Mouse (Mus musculus) stomach, embryonic 16.5 days (tissue): ENCODE measurements at regions not wholly inside any gene's neighbourhood (a gene's known extent, or its start where the extent isn't known, plus 50 kb on each side); places are given as distances from the start of the nearest gene placed in this dataset.

Source experiments
- ATAC-seq: fragments of 200-750 bp; cut with Nextera tagmentation; 2 replicates; pipeline ENCODE4 v1.8.0; 2017; ENCODE audit warnings: moderate number of reproducible peaks, moderate TSS enrichment; ENCODE audit not compliant: insufficient read depth, low FRiP score
- H3K27ac ChIP-seq: fragments of 300-500 bp; sonication (generic); 2 replicates; pipeline ENCODE4 v1.5.1; 2014; ENCODE audit warnings: low read length
- H3K27me3 ChIP-seq: fragments of 300-500 bp; sonication (generic); 2 replicates; pipeline ENCODE4 v1.6.1; 2014; ENCODE audit warnings: low read length, control low read depth, mixed read lengths; ENCODE audit not compliant: control insufficient read depth, insufficient read depth
- H3K36me3 ChIP-seq: fragments of 300-500 bp; sonication (generic); 2 replicates; pipeline ENCODE4 v1.6.1; 2014; ENCODE audit warnings: low read length; ENCODE audit not compliant: control insufficient read depth, insufficient read depth
- H3K4me1 ChIP-seq: fragments of 300-500 bp; sonication (generic); 2 replicates; pipeline ENCODE4 v1.6.1; 2014; ENCODE audit warnings: low read length, control low read depth, mixed read lengths; ENCODE audit not compliant: control insufficient read depth, insufficient read depth
- H3K4me2 ChIP-seq: fragments of 300-500 bp; sonication (generic); 2 replicates; pipeline ENCODE4 v1.6.1; 2014; ENCODE audit warnings: low read depth, low read length, mixed read lengths
- H3K4me3 ChIP-seq: fragments of 300-500 bp; sonication (generic); replicated peaks from 2 replicates; pipeline ENCODE4 v1.5.1; 2014; ENCODE audit warnings: mild to moderate bottlenecking, low read length
- H3K9ac ChIP-seq: fragments of 300-500 bp; sonication (generic); 2 replicates; pipeline ENCODE4 v1.6.1; 2014; ENCODE audit warnings: low read length
- H3K9me3 ChIP-seq: fragments of 300-500 bp; sonication (generic); replicated peaks from 2 replicates; pipeline ENCODE4 v1.6.1; 2016; ENCODE audit warnings: low read length, control low read depth; ENCODE audit not compliant: control insufficient read depth
- WGBS: fragments of 180-500 bp; shearing (Covaris S2); extraction: QIAGEN DNeasy Blood & Tissue Kit; methylation state at CpG from one replicate; pipeline ENCODE4 v1.1.7; 2014; 5-methylcytosine and 5-hydroxymethylcytosine counted together

DNA sequence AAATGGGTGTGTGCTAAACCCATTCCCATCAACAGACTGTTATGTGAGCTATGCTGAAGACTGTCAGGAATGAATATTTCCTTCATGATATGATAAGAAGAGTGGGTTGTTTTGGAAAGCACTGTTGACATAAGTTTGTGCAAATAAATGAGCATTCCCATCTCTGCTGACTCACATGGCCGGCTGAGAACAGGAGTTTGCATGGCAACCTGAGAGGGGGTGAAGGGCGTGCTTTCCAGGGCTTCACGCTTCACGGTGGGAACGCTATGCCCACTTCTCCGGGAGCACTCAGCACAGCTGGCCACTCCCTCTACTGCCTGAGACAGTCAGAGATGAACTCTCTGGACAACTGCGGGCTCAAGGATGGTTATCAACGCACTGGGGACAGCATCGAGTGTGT, 348.9 kb upstream of the Slc24a5 start:
- no peaks in the 10 kb centered on the region for H3K36me3 ChIP-seq
- peaks cover 5% of the 10 kb centered on the region for H3K4me1 ChIP-seq
- no peak overlapping the region for H3K4me2 ChIP-seq
- H3K27ac ChIP-seq: no peak overlapping the region
- no peaks in the 10 kb centered on the region for H3K9me3 ChIP-seq
- 64% methylated on average over 9 of the region's 9 CpGs for WGBS
- H3K4me3 ChIP-seq: no peak overlapping the region
- ATAC-seq: no peak
- no peaks in the 10 kb centered on the region for H3K27me3 ChIP-seq
- H3K9ac ChIP-seq: no peak overlapping the region

DNA sequence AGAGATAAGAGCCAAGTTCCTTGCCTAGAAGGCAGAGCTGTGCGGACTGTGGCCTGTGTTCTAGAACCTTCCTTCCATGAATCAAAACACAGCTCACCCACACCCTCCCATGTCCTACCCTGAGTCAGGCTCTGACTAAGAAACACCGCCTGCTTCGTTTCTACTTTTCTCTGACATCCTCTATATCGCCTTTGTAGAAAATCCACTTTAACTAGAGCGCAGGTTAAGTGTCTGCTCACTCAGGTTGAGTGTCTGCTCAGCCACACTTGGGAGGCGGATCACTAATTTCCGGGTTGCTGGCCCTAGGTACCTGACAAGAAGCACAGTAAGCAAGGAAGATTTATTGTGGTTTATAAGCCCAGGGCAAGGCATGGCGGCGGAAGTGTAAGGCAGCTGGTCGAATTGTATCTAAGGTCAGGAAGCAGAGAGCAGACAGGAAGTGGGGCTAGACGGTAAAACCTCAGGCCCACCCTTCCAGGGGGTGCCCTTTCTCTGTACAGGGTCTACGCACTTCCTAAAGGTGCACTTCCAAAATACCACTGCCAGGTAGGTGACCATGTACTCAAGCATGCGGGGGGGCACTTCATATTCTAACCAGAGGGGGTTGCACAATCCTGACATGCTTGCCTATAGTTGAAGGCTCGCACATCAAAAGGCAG, 348.0 kb upstream of the Slc24a5 start:
- H3K4me2 ChIP-seq: no peak overlapping the region
- H3K27ac ChIP-seq: no peak overlapping the region
- no peaks in the 10 kb centered on the region for H3K9me3 ChIP-seq
- H3K36me3 ChIP-seq: no peaks in the 10 kb centered on the region
- H3K4me1 ChIP-seq: peaks cover 5% of the 10 kb centered on the region
- ATAC-seq: peak; percentile 47; the same call in 1 of the 2 replicates
- H3K9ac ChIP-seq: no peak overlapping the region
- 48% methylated on average over 14 of the region's 14 CpGs for WGBS
- no peaks in the 10 kb centered on the region for H3K27me3 ChIP-seq
- H3K4me3 ChIP-seq: no peak overlapping the region

DNA sequence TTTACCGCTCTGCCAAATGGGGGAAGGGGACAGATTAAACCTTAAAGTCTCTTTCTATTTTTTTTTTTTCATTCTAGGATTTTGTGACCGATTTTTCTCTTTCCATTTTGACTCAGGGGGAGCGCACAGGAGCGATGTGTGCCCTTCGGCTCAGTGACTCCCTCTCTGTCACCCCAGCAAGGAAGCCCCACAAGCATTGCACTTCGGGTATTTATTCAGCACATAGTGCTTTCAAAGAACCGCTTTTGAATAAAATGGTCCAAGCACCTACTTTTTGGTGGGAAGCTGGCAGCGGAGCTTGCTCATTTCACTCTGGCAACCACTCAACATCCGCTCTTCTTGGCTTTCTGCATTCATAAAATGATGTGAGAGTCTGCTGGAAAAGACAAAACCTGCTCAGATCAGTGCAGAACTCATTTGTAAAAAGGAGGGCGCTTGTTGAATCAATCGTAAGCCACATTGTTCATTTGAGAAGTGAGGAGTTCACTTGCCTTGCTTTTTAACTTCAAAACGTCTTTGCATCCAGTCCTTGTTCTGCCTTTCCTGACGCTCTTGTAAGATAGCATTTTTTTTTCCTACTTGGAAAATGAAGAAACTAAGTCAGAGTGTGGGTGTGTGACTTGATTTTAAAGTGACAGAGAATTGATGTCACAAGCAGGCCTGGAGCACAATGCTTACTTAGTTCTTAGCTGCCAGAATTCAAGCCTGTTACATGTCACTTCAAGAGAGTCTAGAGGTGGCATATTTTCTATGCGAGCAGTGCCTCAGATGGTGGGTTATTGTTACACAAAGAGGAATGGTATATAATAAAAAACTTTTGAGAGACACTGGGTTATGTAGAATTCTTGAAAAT, 347.1 kb upstream of the Slc24a5 start:
- no peak overlapping the region for H3K4me2 ChIP-seq
- H3K27ac ChIP-seq: no peak overlapping the region
- H3K36me3 ChIP-seq: no peaks in the 10 kb centered on the region
- H3K9ac ChIP-seq: no peak overlapping the region
- no peak for ATAC-seq
- H3K27me3 ChIP-seq: no peaks in the 10 kb centered on the region
- WGBS: 73% methylated on average over 14 of the region's 14 CpGs
- peaks cover 5% of the 10 kb centered on the region for H3K4me1 ChIP-seq
- H3K9me3 ChIP-seq: no peaks in the 10 kb centered on the region
- no peak overlapping the region for H3K4me3 ChIP-seq

DNA sequence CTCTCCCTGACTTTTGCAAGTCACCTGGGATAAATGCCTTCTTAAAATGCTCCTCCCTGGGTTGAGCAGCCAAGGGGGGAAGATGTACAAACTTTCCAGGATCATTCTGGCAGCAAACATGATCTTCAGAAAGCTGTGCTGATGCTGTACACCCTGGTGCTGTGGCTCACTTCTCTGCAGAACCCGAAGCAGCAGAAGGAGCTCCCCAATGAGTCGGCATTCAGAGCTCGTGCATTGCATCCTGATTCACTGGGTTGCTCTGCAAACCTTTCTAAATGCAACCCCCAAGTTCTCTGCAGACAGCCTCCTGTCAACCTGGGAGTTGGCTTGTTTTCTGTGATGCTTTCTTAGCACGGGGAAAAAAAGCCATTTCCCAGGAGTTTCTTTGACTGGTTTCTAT, 343.8 kb upstream of the Slc24a5 start:
- no peak for ATAC-seq
- Histone ChIP-seq H3K4me3 (no peak overlapping the region), H3K36me3 (no peaks in the 10 kb centered on the region), H3K4me1 (peaks cover 5% of the 10 kb centered on the region), H3K9ac (no peak overlapping the region), H3K27ac (no peak overlapping the region), H3K9me3 (no peaks in the 10 kb centered on the region), H3K27me3 (no peaks in the 10 kb centered on the region), H3K4me2 (no peak overlapping the region)
- WGBS: 52% methylated on average over 4 of the region's 4 CpGs

DNA sequence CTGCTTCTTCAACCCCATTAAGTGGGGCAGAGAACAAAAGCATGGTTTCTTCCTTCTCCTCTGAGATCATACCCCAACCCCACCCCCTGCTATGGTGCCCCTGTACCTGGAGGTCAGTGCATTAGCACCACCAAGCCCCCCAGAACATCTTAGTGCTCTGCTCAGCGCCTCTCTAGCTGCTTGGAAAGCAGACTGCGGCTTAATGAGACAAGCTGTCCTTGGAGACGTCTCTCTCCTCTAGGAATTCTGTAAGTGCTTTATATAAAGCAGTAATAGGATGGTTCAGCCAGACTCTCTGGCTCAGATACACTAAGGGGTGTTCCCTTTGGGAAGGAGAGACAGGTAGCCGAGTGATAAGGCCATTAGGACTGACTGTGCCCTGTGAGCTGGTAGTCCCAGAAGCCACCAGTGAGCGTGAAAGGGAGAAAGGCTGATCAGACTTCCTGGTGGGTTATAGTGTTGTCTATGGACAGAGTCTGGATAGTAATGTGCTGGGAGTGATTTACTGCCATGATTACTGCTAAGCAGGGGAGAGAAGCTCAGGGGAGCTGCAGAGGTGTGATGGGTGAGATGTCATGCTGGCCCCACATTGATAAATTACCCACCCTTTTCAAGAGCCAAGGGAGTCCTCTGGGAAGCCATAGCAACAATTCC, 343.0 kb upstream of the Slc24a5 start:
- Histone ChIP-seq H3K9ac (no peak overlapping the region), H3K36me3 (no peaks in the 10 kb centered on the region), H3K4me1 (peaks cover 3% of the 10 kb centered on the region; the same call in 1 of the 2 replicates), H3K4me2 (no peak overlapping the region), H3K27me3 (no peaks in the 10 kb centered on the region), H3K9me3 (no peaks in the 10 kb centered on the region), H3K27ac (no peak overlapping the region), H3K4me3 (no peak overlapping the region)
- ATAC-seq: no peak
- 56% methylated on average over 5 of the region's 5 CpGs for WGBS

DNA sequence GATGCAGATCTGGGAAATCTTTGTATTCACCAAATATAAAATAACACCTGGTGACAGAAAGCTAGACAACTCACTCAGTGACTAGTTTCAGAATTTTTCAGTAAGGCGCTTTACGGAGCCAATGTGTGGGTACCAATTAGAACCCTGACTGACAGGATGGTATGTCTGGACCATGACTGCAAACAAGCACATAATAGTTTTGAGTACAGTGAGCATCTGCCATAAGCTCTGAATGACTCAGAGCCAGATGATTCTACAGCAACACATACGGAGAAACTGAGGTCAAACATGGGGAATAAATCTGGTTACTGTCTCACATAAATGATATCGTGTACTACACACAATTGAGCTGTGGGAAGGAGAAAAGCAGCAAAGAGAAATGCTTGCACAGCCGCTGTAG, 339.9 kb upstream of the Slc24a5 start:
- ATAC-seq: no peak
- no peaks in the 10 kb centered on the region for H3K36me3 ChIP-seq
- no peaks in the 10 kb centered on the region for H3K9me3 ChIP-seq
- no peak overlapping the region for H3K4me3 ChIP-seq
- H3K9ac ChIP-seq: no peak overlapping the region
- H3K27ac ChIP-seq: no peak overlapping the region
- no peak overlapping the region for H3K4me2 ChIP-seq
- WGBS: 82% methylated on average over 5 of the region's 5 CpGs
- H3K4me1 ChIP-seq: no peaks in the 10 kb centered on the region
- no peaks in the 10 kb centered on the region for H3K27me3 ChIP-seq

DNA sequence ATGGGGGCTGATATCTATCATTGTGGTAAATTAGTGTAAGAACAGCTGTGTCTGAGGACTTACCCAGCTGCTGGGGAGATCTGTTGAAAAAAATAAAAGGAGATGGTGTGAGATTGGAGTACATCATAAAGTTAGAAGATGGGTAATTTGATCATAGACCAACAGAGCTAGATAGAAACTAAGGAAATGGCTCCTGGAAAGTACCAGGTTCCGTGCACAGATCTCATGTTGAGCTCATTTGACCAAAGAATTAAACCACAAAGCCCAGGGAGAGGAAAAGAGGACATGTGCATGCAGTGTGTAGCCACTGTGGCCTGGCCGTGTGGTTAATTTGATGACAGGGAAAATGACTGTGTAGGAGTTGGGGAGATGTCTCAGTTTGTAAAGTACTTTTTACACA, 335.3 kb upstream of the Slc24a5 start:
- ATAC-seq: no peak
- Histone ChIP-seq H3K4me3 (no peak overlapping the region), H3K36me3 (no peaks in the 10 kb centered on the region), H3K27me3 (no peaks in the 10 kb centered on the region), H3K4me2 (no peak overlapping the region), H3K27ac (no peak overlapping the region), H3K4me1 (no peaks in the 10 kb centered on the region), H3K9me3 (no peaks in the 10 kb centered on the region), H3K9ac (no peak overlapping the region)
- 73% methylated on average over 2 of the region's 2 CpGs for WGBS

DNA sequence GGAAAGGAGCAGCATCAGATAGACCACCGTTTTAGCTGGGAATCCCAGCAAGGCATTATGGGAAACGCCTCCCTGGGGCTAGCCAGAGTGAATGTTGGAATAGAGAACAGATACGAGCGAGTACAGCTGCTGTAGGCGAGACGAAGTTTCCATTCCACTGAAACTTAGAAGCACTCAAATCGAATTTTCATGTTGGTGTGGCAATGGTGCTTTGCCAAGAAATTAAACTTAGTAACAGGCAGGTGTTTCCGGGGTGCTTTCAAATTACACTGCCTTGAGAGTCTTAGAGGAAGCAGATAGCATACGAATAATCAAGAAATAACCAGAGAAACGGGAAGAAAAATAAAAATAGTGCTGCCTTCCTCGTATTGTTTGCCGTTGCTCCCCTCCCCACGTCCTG, 327.1 kb upstream of the Slc24a5 start:
- 58% methylated on average over 13 of the region's 13 CpGs for WGBS
- no peak for ATAC-seq
- no peak overlapping the region for H3K4me3 ChIP-seq
- no peak overlapping the region for H3K4me2 ChIP-seq
- no peak overlapping the region for H3K9ac ChIP-seq
- no peak overlapping the region for H3K27ac ChIP-seq
- H3K36me3 ChIP-seq: no peaks in the 10 kb centered on the region
- H3K9me3 ChIP-seq: no peaks in the 10 kb centered on the region
- no peaks in the 10 kb centered on the region for H3K27me3 ChIP-seq
- no peaks in the 10 kb centered on the region for H3K4me1 ChIP-seq

DNA sequence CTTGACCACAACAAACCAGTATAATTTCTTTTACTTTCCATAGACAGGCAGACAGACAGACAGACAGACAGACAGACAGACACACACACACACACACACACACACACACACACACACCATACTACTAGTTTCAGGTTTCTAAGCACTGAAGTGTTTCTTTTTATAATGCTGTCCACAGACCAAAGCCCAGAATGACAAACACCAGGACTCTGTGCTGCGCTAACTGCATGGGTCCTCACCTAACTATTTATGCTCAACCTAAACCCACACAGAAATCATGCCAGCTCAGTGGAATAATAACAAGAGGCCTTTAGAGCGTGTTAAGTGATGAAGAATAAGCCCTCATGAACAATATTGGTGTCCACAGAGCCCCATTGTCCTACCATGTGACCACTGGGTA, 325.0 kb upstream of the Slc24a5 start:
- WGBS: 76% methylated on average over 2 of the region's 2 CpGs
- H3K4me2 ChIP-seq: no peak overlapping the region

More for the DNA sequence above, 325.0 kb upstream of the Slc24a5 start:
- Histone ChIP-seq H3K36me3 (no peaks in the 10 kb centered on the region), H3K9ac (no peak overlapping the region), H3K4me1 (no peaks in the 10 kb centered on the region), H3K4me3 (no peak overlapping the region), H3K9me3 (no peaks in the 10 kb centered on the region), H3K27me3 (no peaks in the 10 kb centered on the region), H3K27ac (no peak overlapping the region)
- no peak for ATAC-seq
